Mouse (Mus musculus) granulocyte monocyte progenitor cell, adult 5-6 weeks (primary cell): Measurements from ENCODE around the gene Ly9. TPM values are rescaled to one million over a fixed set of nuclear protein-coding genes. Genes with fewer than 3 reads are reported as not detected.

Experiments used
- ATAC-seq: replicated peaks from 2 replicates; pipeline ENCODE4 v1.8.0; 2016; ENCODE audit warnings: mild to moderate bottlenecking, moderate TSS enrichment, inconsistent platforms; ENCODE audit not compliant: poor library complexity, severe bottlenecking
- total RNA-seq, 2 experiments: library from RNA; stranded (forward) in 1 of 2; stranded (reverse) in 1 of 2; fragments of 200-712, 200-1000 nt in 1 of 2; fragments of >200 nt in 1 of 2; fragmentation: Nextera tagmentation in 1 of 2; gene quantifications; 2 replicates each; pipeline ENCODE4 v1.2.3; 2014 to 2017

The Ly9 gene
- total RNA-seq, 2 experiments from 2014 or later: 22.0 to 22.3 TPM

DNA sequence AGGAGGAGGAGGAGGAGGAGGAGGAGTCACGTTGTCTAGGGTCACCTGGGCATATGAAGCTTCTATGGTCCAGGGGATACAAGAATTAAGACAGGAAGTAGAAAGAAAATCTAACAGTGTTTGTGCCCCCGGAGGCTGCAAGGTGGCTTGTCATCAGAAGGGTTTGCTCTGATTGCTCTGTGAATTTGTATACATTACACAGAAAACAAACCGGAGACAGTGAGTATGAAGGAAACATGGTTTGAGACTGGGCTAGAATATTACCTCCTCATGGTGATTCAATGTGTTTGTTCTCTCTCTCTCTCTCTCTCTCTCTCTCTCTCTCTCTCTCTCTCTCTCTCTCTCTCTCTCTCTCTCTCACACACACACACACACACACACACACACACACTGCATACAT lies 554 bp downstream of the Ly9 start:
- ATAC-seq: no peak

DNA sequence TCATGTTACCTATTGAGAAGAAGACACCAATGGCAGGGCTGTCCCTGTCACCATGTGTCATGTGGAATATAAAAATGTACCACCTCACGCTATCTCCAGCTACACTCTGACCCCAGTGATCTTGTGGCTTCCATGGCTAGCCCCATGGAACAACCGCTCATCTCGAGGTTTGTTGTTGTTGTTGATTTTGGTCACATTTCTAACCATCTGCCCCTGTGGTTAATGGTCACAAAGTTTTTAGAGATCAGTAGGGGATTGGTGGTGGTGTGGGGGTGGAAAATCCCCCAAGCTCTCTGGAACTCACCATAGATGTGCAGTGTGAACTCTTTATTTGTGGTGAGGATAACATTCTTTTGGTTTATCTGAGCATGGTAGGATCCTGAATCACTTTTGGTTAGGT lies 2.5 kb downstream of the Ly9 start:
- no peak for ATAC-seq

DNA sequence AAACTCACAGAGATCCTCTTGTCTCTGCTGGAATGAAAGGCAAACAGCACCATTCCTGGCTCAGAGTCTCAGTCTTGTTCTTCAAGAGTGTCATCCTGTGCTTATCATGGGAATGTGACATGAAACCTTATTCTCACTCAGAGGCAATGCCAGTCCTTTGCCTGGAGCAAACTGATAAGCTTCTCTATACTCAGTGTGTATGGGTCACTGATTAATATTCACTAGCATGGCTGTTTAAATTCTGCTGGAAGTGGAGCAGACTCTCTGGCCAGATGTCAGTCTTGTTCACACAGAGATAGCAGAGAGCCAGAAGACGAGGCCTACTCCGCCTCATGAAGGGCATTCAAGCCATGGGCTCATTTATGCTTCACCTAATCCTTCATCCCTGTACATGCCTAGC lies 22.6 kb downstream of the Ly9 start:
- no peak for ATAC-seq

DNA sequence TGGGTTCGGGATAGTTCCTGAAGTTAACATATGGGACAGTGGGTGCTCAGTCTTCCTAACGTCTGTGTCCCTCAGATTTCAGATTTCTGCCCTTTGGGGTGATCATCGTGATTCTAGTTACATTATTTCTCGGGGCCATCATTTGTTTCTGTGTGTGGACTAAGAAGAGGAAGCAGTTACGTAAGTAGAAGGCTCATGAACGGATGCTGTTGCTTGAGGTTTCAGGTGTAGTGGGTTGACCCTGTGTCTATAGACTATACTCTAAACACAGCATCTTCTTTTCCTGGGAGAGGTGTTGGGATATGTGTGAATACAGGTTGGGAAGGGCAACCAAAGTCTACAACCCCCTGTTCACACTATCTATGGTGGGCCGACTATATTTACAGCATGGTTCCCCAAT lies 30.0 kb downstream of the Ly9 start:
- peak; percentile 68 for ATAC-seq

DNA sequence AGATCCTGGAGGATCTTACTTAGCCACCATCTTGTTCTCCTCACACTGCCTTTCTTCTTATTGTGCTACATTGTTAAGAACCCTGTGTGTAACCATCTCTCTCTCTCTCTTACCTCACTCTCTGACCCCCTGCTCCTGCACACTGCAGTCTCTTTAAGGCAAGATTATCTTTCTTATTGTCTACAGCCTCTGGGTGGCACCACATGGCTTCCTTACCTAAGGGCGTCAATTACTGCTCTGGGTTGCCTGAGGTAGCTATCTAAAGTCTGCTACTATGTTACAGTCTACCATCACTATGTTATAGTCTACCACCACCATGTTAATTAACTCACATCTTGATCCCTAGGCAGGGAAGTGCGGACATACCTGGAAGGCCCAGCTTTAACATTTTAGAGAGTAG lies 38.8 kb downstream of the Ly9 start:
- ATAC-seq: no peak

DNA sequence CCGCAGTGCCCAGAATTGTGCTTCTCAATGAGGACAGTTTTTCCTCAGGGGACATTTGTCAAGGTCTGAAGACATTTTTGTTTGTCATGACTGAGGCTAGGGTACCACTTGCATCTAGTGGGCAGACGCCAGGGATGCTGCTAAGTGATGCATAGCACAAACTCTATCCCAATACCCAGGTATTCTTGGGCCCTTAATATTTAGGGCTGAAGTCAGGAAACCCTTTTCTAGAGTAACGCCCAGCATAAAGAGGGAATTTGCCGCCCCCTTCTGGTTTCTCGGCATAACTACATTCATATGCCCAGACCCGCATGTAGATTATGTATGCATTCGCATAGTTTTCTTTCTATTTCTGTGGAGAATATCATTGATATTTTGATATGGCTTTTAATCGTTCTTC lies 40.4 kb downstream of the Ly9 start:
- ATAC-seq: peak; percentile 57

DNA sequence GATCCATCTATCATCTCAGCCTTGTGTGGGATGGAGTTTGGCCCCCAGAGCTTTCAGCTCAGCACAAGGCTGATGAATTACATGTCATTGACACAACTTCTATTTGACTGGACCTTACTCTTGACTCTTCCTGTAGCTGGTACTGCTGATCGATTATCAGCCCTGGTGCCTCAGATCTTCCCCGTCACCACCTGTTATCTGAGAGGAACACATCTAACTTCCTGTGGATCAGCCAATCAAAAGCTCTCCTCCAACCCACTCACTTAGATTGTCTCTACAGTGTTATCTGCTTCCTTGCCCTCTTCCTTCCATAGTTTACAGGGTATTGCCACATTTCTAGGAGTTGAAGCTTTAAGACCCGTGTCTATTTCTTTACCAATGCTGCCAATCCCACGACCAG lies 41.3 kb downstream of the Ly9 start:
- ATAC-seq: no peak

DNA sequence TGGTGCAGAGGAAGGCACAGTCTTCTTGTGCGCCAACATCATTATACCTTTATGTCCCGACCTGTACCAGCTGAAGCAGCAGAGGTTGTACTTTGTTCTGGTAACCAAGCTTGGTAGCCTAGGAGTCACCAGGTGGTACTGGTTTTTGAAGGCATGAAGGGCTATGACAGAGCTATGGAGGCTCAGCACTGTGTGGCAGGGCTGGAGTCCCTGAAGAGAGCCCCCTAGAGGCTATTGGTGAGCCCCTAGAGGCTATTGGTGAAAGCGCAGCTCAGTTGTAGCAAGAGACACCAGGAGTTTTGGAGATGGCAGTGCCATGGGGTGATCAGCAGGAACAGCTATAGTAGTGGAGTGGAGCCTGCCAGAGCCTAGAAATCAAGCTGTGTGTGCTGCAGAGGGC lies 43.0 kb downstream of the Ly9 start:
- ATAC-seq: peak; percentile 56

DNA sequence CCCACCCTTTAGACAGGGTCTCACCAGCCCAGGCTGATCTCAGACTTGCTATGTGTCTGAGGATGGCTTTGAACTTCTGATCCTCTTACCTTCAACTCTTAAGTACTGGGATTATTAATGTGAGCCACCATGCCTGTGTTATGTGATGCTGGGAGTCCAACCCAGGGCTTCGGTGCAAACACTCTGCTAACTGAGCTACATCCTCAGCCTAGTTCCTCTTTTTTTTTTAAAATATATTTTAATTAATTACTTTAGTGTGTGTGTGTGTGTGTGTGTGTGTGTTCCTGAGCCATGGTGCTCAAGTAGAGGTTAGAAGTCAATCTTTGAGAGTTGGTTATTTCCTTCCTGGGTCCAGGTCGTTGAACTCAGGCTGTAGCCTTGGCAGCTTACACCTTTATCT lies 44.2 kb downstream of the Ly9 start:
- ATAC-seq: no peak

DNA sequence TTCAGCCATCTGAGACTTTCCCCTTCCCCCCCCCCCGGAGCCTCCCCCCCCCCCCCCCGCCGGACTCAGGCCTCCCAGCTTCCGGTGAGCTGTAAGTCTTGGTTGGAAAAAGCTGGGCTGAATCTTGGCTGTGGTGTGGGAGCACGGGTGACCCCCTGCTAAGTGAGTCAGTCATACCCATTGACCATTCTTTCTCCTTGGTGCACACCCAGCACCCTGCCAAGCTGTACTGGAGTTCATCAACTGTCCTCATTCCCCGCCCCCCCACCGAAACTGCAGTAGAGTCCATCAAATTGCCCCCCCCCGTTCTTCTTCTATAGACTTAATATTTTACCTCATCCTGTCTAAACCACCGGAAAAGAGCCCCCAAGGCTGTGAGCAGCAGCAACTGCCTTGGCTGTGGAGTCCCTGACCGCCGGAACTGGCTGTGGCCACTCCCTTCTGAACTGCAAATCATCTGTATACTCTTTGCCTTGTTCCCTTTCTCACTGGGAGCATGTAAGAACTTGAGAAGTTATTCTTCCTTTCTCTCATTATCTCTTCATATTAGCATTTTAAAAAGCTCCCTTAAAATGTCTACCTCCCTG lies 45.5 kb downstream of the Ly9 start:
- ATAC-seq: peak; percentile 36

DNA sequence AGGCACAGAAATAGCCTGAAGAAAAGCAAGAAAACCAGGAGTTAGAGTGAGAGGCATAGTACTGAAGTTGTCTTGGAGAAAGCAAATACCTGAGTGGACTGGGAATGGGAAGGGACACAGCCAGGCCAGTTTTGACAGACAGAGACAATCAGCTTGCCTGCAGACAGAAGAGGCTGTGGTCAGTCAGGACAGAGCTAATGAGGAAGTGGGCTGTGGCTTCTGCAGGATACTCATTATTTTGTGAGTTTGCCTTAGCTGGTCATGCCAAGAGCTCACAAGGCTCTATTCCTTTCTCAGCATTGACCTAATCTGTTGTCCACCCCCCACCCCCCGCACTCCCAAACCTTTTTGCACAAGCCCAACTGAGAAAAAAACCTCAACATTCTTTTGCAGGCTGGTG lies 46.0 kb downstream of the Ly9 start:
- ATAC-seq: peak; percentile 51

DNA sequence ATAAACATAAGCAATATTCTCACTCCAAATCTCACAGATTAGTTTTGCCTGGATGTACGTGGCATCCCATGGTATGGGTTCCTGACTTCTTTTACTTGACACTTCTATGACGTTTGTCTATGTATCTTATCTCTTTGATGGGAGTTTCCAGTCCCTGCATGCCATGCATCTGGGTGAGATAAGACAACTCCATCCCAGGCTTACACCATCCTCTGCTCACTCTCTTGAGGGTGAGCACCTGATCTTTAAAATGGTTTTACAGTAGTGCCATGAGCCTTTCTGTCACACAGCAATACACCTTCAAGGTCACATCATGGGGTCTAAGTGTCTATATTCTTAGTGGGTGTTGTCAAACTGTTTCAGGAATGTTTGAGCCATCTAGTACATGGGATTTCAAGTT lies 46.9 kb downstream of the Ly9 start:
- ATAC-seq: no peak

DNA sequence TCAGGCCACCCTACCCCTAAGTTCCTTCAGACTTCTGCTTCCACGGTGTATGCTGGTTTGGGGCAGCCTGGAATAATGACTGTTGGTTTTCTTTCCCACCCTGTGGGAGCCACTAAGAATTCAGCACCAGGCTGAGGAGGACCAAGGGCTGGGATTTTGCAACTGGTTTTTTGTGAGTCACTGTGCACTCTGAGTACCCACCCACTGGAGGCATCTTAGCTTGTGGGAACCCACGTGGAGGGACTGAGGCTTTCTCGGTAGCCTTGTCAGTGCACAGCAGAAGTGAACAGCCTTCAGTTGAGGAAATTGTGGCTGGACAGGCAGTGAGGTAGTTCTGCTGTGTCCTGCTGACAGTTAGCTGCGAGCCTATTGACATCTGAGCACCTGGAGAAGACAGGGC lies 48.3 kb downstream of the Ly9 start, which contains the start of gene Cd244a:
TSS of gene Cd244a (plus strand) at position 296 of the 400 bp plus-strand sequence.
- peak; percentile 76 for ATAC-seq

DNA sequence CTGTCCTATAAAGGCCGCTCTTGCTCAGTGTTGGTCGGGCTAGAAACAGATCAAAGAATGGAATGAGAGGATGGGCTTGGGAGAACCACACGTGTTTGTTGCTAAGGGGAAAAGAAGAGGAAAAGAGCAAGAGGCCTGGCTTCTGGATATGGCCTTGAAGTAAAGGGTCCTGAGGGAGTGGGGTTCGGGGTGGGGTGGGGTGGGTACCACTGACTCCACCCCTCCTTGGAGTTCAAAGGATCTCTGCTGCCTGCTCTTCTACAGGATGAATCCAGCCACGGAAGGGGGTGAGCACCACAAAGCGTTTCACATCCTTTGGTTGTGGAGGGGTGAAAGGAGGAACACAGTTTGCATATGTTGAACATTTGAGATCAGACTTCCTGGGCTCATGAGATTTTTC lies 48.8 kb downstream of the Ly9 start:
- no peak for ATAC-seq

DNA sequence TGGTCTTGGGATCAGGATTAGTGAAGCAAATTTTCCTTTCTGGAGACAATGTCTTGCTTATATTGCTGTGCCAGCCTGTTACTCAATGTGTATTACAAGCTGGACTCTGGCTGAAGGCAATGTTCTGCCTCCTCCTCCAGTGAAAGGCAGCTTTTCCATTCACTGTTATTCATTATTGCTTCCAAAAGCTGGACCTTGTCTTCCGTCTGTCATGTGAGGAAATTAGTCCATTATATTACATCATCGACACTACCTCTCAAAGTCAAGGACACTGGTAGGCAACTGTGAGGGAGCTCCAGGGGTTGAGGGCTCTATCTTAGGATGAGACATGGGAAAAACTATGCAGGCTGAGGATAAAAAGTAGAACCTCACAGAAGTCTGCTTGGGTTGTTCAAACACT lies 50.8 kb downstream of the Ly9 start:
- no peak for ATAC-seq

DNA sequence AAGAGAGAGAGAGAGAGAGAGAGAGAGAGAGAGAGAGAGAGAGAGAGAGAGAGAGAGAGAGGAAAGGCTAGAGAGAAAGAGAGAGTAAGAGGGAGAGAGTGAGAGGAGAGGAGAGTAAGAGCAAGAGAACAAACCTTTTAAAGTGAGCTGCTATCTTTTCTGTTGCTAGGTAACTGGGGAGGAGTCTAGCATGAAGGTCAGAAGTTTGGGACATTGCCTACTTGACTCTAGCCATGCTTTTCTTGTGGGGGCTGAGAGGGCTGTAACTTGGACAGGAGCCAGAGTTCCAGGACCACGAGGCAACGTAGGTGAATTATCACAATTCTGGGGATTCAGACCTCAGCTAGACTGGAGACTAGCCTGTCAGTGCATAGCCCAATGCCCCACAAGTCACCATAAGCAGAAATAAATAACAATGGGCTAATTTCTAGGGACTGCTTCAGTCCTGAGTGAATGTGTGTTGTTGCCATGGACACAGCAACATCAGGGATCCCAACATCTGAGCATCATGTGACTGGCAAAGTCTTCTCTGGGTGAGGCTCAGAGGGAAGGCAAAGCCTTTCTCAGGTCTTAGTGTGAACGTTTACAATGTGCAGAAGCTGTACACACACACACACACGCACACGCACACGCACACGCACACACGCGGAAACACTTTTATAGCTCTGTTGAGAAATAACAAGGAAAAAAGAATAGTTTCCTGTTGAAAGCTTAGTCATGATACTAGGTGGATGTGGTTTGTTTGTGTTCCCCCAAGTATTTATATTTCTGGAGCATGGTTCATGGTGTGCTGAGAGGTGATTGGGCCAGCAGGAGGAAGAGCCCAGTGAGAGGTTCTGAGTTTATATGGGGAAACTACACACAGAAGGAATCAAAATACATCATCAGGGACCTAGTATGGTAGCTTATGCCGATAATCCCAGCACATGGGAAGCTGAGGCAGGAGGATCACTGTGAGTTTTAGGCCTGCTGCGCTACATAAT lies 53.6 kb downstream of the Ly9 start:
- ATAC-seq: peak; percentile 70

DNA sequence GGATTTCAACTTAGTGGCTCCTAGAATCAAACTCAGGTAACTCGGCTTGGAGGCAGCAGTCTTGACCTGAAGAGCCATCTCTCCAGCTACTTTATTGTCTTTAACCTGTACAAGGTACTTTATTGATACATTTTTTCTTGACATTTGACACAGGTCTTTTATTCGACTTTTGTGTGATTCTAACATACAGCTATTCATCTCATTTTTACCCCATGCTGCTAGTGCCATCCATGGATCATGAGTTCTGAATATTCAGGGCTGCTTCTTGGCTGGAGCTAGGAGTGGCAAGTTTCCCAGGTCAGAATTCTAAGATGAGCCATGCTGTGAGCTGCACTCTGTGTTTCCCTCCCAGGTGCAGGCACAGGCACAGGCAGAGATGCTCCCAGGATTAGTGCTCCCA lies 55.0 kb downstream of the Ly9 start:
- no peak for ATAC-seq

DNA sequence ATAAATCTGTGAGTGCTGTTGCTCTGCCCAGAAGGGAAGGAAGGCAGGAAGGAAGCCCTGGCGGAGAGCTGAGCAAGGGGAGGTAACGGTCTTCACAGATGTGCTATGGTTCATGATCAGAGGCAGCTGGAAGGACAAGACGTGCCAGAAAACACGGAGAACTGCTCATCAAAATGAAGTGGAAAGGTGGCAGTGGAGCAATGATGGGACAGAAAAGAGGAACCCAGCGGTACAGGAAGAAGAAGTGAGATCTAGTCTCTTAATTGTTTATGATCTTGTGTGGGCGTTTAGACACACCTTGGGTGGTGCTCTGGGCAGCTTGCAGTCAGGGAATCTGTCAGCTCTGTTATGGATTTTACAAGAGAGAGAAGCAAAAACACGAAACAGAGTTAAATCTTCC lies 55.9 kb downstream of the Ly9 start:
- ATAC-seq: peak; percentile 83

DNA sequence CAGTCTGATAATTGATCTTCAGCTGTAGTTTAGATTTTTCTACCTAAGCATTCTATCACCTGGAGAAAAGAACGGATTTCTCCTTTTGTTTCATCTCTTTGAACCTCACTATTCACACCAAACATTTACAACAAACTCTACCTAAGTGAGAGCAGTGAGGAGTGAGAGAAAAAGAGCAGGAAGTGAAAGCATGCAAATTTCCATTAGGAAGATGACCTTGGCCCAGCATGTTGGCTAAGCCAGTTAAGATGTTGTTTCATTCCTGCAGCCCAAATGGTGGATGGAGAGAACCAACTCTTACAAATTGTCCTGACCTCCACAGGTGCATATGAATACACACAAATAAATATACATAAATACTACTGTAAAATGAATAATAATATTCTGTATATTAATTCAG lies 66.5 kb downstream of the Ly9 start:
- no peak for ATAC-seq
